Mouse (Mus musculus) cortical plate, adult 2 months (tissue): ENCODE measurements around the gene Fbxl3.

ENCODE experiments used
- CTCF ChIP-seq: fragments of 200-500 bp; IDR thresholded peaks from 2 replicates; pipeline ENCODE4 v1.5.1; 2011; ENCODE audit warnings: mild to moderate bottlenecking, control low read depth, low read length; ENCODE audit not compliant: insufficient read depth; ENCODE audit errors: extremely low read depth
- POLR2A ChIP-seq: fragments of 200-500 bp; IDR thresholded peaks from 2 replicates; pipeline ENCODE4 v1.6.1; 2011; ENCODE audit warnings: mild to moderate bottlenecking, low read length, control low read depth; ENCODE audit not compliant: insufficient read depth; ENCODE audit errors: extremely low read depth

DNA sequence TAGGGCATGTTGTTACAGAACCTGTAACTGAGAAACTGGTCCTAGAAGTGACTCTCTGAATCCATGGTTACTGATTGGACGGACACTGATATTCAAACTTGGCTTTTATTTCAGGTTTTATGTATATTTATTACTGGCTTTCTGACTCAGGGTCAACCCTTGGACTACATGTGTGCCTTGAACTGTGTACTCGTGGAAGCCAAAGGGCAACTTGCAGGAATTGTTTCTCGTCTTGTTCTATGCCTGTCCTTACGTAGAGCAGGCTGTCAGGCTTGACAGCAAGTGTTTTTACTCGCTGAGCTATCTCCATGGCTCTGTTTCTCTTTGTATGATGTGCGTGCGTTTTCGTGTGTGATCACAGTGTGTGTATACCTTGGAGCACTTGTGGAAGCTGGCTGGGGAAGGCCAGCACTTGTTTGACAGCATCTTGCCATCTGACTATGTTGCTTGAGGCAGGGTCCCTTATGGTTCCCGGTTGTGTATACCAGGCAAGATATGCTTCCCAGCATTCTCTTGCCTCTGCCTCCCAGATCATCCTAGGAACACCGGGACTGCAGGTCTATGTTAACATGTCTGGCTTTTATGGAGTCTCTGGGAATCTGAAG, 3.5 kb upstream of the Fbxl3 start:
- TF ChIP-seq POLR2A, result no peak
- TF ChIP-seq CTCF, result no peak
